Mouse (Mus musculus) intestine, postnatal 0 days (tissue): ENCODE results near the gene Nup37. TPM values are rescaled to one million over a fixed set of nuclear protein-coding genes. Genes with fewer than 3 reads are reported as not detected.

ENCODE experiments used
- ATAC-seq: fragments of 200-750 bp; cut with Nextera tagmentation; 2 replicates; pipeline ENCODE4 v1.8.0; 2017; ENCODE audit warnings: mild to moderate bottlenecking, moderate TSS enrichment, moderate library complexity
- H3K27ac ChIP-seq: fragments of 300-500 bp; sonication (generic); 2 replicates; pipeline ENCODE4 v1.5.1; 2014; ENCODE audit warnings: mild to moderate bottlenecking, low read depth, low read length, moderate library complexity
- H3K27me3 ChIP-seq: fragments of 300-500 bp; sonication (generic); replicated peaks from 2 replicates; pipeline ENCODE4 v1.6.1; 2014; ENCODE audit warnings: low read length, mixed read lengths; ENCODE audit not compliant: control insufficient read depth, insufficient read depth
- H3K36me3 ChIP-seq: fragments of 300-500 bp; sonication (generic); 2 replicates; pipeline ENCODE4 v1.6.1; 2014; ENCODE audit warnings: mild to moderate bottlenecking, moderate library complexity; ENCODE audit not compliant: control insufficient read depth, insufficient read depth
- H3K4me1 ChIP-seq: fragments of 300-500 bp; sonication (generic); replicated peaks from 2 replicates; pipeline ENCODE4 v1.6.1; 2014; ENCODE audit warnings: antibody characterized with exemption, low read length, mixed read lengths; ENCODE audit not compliant: control insufficient read depth, insufficient read depth
- H3K4me2 ChIP-seq: fragments of 300-500 bp; sonication (generic); replicated peaks from 2 replicates; pipeline ENCODE4 v1.6.1; 2014; ENCODE audit warnings: low read depth, mild to moderate bottlenecking, moderate library complexity
- H3K4me3 ChIP-seq: fragments of 300-500 bp; sonication (generic); 2 replicates; pipeline ENCODE4 v1.5.1; 2014; ENCODE audit warnings: low read depth, low read length
- H3K9ac ChIP-seq: fragments of 300-500 bp; sonication (generic); 2 replicates; pipeline ENCODE4 v1.6.1; 2014; ENCODE audit warnings: mild to moderate bottlenecking, low read depth, low read length
- H3K9me3 ChIP-seq: fragments of 300-500 bp; sonication (generic); 2 replicates; pipeline ENCODE4 v1.6.1; 2016; ENCODE audit warnings: mixed run types; ENCODE audit not compliant: control insufficient read depth
- CTCF ChIP-seq: sonication (generic); IDR thresholded peaks from 2 replicates; pipeline ENCODE4 v1.5.1; 2016; ENCODE audit warnings: low read depth, mild to moderate bottlenecking, control low read depth, antibody characterized with exemption, moderate library complexity
- WGBS: fragments of 180-500 bp; shearing (Covaris S2); extraction: QIAGEN DNeasy Blood & Tissue Kit; methylation state at CpG from one replicate; pipeline ENCODE4 v1.1.7; 2014; 5-methylcytosine and 5-hydroxymethylcytosine counted together
- polyA plus RNA-seq: library from polyadenylated mRNA; unstranded; fragments of >200 nt; fragmentation: Nextera tagmentation; extraction: Ambion mirVana; gene quantifications from 2 replicates; pipeline ENCODE4 v1.2.1, GENCODE M21; 2015

The Nup37 gene
- polyA plus RNA-seq, 1 experiment from 2014 or later: 27.4 TPM

DNA sequence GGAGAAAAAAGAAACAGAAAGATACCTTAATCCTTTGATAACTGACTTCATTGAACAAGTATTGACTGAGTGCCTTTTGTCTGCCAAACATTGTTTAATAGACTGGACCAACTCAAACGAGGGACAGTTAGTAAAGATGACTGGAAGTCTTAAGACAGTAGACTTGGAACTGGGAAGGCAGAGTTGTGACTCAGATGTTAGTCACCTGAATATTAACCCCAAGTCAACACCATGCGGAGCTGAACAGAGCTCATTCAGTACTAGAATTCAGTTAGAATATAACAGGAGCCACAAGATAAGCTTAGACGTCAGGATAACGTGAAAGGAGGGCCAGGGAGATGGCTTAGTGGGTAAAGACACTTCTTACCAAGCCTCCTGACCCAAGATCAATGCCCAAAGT, 3.6 kb downstream of the Nup37 start:
- Histone ChIP-seq H3K4me1 (no peaks in the 10 kb centered on the region), H3K27me3 (no peaks in the 10 kb centered on the region), H3K9me3 (no peaks in the 10 kb centered on the region), H3K27ac (no peak overlapping the region), H3K9ac (no peak overlapping the region), H3K4me2 (no peak overlapping the region), H3K36me3 (peaks cover 24% of the 10 kb centered on the region), H3K4me3 (no peak overlapping the region)
- no peak for ATAC-seq
- 79% methylated on average over 4 of the region's 4 CpGs for WGBS
- no peak for TF ChIP-seq CTCF

DNA sequence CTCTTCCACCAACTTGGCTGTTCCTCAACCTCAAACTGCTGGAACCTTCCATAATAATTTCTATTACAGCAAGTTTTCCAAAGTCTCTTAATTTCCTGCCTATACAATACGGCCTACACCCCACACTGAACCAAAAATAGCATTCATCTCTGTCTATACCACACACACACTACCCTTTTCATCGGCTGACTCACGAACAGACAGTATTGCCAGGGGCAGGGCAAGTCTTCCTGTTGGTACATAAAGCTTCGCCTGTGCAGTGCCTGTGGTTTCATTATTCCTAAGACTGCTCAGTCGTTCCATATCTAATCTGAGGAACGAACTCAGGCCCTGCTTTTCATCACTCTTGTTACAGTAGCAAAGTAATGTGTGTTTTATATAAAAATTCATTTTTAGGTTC, 4.9 kb downstream of the Nup37 start:
- Histone ChIP-seq H3K36me3 (peaks cover 29% of the 10 kb centered on the region), H3K4me2 (no peak overlapping the region), H3K4me1 (no peaks in the 10 kb centered on the region), H3K27ac (no peak overlapping the region), H3K27me3 (no peaks in the 10 kb centered on the region), H3K9me3 (no peaks in the 10 kb centered on the region), H3K9ac (no peak overlapping the region), H3K4me3 (no peak overlapping the region)
- ATAC-seq: no peak
- no peak for TF ChIP-seq CTCF
- WGBS: 92% methylated on average over 6 of the region's 6 CpGs

DNA sequence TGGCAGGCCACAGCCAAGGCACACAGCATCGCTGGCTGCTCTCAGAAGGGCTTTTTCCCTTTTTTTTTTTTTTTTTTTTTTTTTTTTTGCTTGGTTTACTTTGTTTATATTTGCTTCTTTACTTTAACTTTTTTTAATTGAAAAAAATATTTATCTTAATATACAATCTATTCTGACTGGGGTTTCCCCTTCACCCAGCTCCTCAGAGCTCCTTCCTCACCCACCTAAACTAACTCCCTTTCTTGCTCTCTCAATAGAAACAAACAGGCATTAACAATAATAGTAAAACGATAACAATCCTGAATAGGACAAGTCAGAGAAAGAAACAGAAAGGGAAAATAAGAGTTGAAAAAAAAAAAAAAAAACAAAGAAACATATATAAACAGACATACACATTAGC, 15.3 kb downstream of the Nup37 start:
- ATAC-seq: no peak
- H3K27me3 ChIP-seq: no peaks in the 10 kb centered on the region
- H3K9ac ChIP-seq: no peak overlapping the region
- peaks cover 34% of the 10 kb centered on the region for H3K36me3 ChIP-seq
- no peak overlapping the region for H3K4me3 ChIP-seq
- no peaks in the 10 kb centered on the region for H3K4me1 ChIP-seq
- no peaks in the 10 kb centered on the region for H3K9me3 ChIP-seq
- no peak overlapping the region for H3K4me2 ChIP-seq
- H3K27ac ChIP-seq: no peak overlapping the region
- no peak for TF ChIP-seq CTCF
- WGBS: 93% methylated on average over 2 of the region's 2 CpGs

DNA sequence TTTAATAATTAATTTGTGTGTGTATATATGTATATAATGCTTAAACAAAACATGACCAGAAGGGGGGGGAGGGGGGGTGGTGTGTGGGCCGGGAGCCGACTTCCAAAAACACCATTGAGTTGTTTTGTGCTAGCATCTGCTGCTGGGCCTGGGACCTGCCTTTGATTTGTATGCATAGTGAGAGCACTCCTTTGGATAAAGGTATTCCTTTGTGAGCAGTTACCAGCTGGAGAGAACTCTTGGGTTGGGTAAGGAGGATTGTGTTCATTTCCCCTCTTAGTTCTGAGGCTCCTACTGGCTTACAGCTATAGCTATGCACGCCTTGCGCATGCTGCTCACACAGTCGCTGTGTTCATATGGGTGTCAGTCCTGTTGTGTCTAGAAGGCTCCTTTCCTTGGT, 15.9 kb downstream of the Nup37 start:
- whole genome bisulfite sequencing: 97% methylated on average over 5 of the region's 5 CpGs
- H3K27ac ChIP-seq: no peak overlapping the region
- no peak for ATAC-seq
- H3K27me3 ChIP-seq: no peaks in the 10 kb centered on the region
- no peaks in the 10 kb centered on the region for H3K9me3 ChIP-seq
- no peak for TF ChIP-seq CTCF
- peaks cover 30% of the 10 kb centered on the region for H3K36me3 ChIP-seq
- H3K4me2 ChIP-seq: no peak overlapping the region
- no peak overlapping the region for H3K9ac ChIP-seq
- H3K4me1 ChIP-seq: no peaks in the 10 kb centered on the region
- no peak overlapping the region for H3K4me3 ChIP-seq

DNA sequence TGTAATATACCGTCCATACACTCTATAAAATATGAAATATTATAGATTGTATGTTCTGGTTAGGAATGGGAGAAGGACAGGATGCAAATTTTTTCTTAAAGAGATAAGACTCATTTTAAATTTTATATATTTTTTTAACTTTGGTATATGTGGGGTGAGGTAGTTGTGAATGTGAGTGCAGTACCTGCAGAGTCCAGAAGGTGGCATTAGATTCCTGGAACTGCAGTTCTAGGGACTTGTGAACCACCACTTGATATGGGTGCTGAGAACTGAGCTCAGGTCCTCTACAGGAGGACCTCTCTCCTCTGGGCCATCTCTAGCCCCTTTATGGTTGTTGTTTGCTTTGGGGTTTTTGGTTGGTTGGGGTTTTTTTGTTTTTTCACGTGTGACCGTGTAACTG, 19.4 kb downstream of the Nup37 start:
- no peak for ATAC-seq
- WGBS: 88% methylated on average over 3 of the region's 3 CpGs
- Histone ChIP-seq H3K9me3 (no peaks in the 10 kb centered on the region), H3K4me1 (no peaks in the 10 kb centered on the region), H3K36me3 (peaks cover 13% of the 10 kb centered on the region; the same call in 1 of the 2 replicates), H3K4me2 (no peak overlapping the region), H3K4me3 (no peak overlapping the region), H3K27me3 (no peaks in the 10 kb centered on the region), H3K27ac (no peak overlapping the region), H3K9ac (no peak overlapping the region)
- peak; percentile 42 for TF ChIP-seq CTCF

DNA sequence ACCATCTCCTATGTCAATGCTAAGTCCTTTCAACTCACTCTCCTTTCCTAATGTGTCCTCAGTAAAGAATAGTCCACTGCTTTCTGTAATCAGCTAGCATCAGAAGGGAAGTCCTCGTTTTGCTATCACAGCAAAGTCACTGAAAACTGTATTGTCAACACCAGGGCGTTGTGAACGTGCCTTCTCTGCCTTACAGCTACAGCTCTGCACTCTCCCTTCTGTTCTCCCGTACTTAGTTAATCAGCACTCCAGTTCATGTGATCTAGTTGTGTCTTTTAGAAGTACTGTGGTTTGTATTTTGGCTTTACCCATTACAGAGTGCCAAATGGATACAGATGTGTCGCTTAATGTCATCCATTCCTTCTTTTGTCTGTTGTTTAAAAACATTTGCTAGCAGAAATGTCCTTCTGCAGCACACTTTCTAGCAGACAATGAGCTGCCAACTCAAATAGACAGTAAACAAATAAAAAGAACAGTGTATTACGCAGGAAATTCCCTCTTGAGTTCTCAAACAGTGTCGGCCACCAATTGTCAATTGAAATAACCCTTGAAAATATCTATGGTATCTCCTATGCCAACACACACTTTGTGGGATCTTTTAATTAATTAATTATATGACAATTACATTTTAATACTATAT, 20.8 kb downstream of the Nup37 start:
- no peaks in the 10 kb centered on the region for H3K9me3 ChIP-seq
- no peak overlapping the region for H3K4me3 ChIP-seq
- no peak overlapping the region for H3K9ac ChIP-seq
- no peaks in the 10 kb centered on the region for H3K4me1 ChIP-seq
- no peak for TF ChIP-seq CTCF
- H3K36me3 ChIP-seq: peaks cover 7% of the 10 kb centered on the region; the same call in 1 of the 2 replicates
- no peak overlapping the region for H3K27ac ChIP-seq
- H3K4me2 ChIP-seq: no peak overlapping the region
- no peaks in the 10 kb centered on the region for H3K27me3 ChIP-seq
- ATAC-seq: no peak
- 66% methylated on average over 7 of the region's 7 CpGs for WGBS

DNA sequence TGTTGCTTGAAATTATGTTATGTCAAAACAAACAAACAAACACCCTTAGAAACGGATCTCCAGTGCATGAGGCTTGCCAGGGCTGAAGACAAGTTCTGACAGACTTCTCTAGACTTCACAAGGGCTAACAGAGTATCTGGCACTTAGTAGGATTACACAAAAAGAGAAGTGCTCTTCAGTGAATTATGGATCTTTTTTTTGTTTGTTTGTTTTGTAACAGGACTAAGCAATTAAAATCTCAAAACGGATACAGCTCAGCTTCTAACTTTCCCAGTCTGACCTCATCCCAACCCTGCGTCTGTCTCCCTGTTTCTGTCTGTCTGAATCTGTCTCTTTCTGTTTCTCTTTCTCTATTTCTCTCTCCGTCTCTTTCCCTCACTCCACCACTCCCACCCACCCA, 53.7 kb downstream of the Nup37 start:
- no peaks in the 10 kb centered on the region; the same call in 1 of the 2 replicates for H3K4me1 ChIP-seq
- 6% methylated on average over 4 of the region's 4 CpGs for WGBS
- no peak overlapping the region for H3K27ac ChIP-seq
- peak overlapping the region; percentile 64 for H3K4me3 ChIP-seq
- H3K36me3 ChIP-seq: peaks cover 8% of the 10 kb centered on the region; the same call in 1 of the 2 replicates
- no peaks in the 10 kb centered on the region for H3K9me3 ChIP-seq
- H3K27me3 ChIP-seq: no peaks in the 10 kb centered on the region
- peak; percentile 66 for ATAC-seq
- H3K9ac ChIP-seq: peak overlapping the region; percentile 75; the same call in 1 of the 2 replicates
- TF ChIP-seq CTCF: no peak
- peak overlapping the region; percentile 72 for H3K4me2 ChIP-seq
